Mouse (Mus musculus) CH12.LX (cell line): ENCODE results near the gene Rab3ip. TPM values are rescaled to one million over a fixed set of nuclear protein-coding genes. Genes with fewer than 3 reads are reported as not detected.

Experiments used
- DNase-seq: peaks from one replicate; pipeline ENCODE4 v3.0.0-alpha.2; 2013; ENCODE audit errors: extremely low read depth
- H3K27ac ChIP-seq: 2 replicates; pipeline ENCODE4 v1.5.1; 2012; ENCODE audit warnings: low read depth, mild to moderate bottlenecking, control low read depth, moderate library complexity; ENCODE audit not compliant: insufficient read depth
- H3K27me3 ChIP-seq: replicated peaks from 2 replicates; pipeline ENCODE3; 2012; ENCODE audit warnings: inconsistent platforms
- H3K36me3 ChIP-seq, 2 experiments: replicated peaks in 1 of 2; 2 replicates each; pipeline versions ENCODE3 to v1.6.1; 2012; ENCODE audit warnings: inconsistent platforms in 1 of 2, low read length in 1 of 2, mild to moderate bottlenecking in 1 of 2, mixed read lengths in 1 of 2, moderate library complexity in 1 of 2; ENCODE audit not compliant: control insufficient read depth in 1 of 2, insufficient read depth in 1 of 2
- H3K4me1 ChIP-seq, 2 experiments: 2 replicates each; pipeline ENCODE4 v1.6.1; 2012; ENCODE audit warnings: inconsistent platforms in 1 of 2, moderate library complexity in 1 of 2; ENCODE audit not compliant: insufficient read depth in 2 of 2, control insufficient read depth in 1 of 2
- H3K4me2 ChIP-seq: 2 replicates; pipeline ENCODE4 v1.6.1; 2012; ENCODE audit warnings: low read depth, mild to moderate bottlenecking, control low read depth; ENCODE audit not compliant: poor library complexity, insufficient read depth, severe bottlenecking
- H3K4me3 ChIP-seq, 3 experiments: fragments of 150-350 bp in 1 of 3; sonication (generic) in 1 of 3; replicated peaks in 1 of 3; 2 replicates each; pipeline versions ENCODE3 to v1.5.1; 2011 to 2012; ENCODE audit warnings: low read depth in 2 of 3, low read length in 2 of 3, mild to moderate bottlenecking in 2 of 3, moderate library complexity in 2 of 3, control low read depth in 1 of 3, improper control_type of control experiment in 1 of 3, inconsistent platforms in 1 of 3, mixed read lengths in 1 of 3; ENCODE audit not compliant: poor library complexity in 1 of 3
- H3K79me2 ChIP-seq: replicated peaks from 2 replicates; pipeline ENCODE4 v1.6.1; 2012; ENCODE audit warnings: mild to moderate bottlenecking, moderate library complexity; ENCODE audit not compliant: control insufficient read depth, poor library complexity, insufficient read depth, severe bottlenecking; ENCODE audit errors: extremely low read depth
- H3K9ac ChIP-seq: 2 replicates; pipeline ENCODE4 v1.6.1; 2012; ENCODE audit warnings: low read depth, mild to moderate bottlenecking, control low read depth, moderate library complexity; ENCODE audit not compliant: insufficient read depth
- H3K9me3 ChIP-seq: replicated peaks from 2 replicates; pipeline ENCODE3; 2012; ENCODE audit warnings: low read length, inconsistent platforms, mixed read lengths
- BHLHE40 ChIP-seq: IDR thresholded peaks from 2 replicates; pipeline ENCODE4 v1.6.1; 2011; ENCODE audit warnings: mild to moderate bottlenecking, low read depth, low read length, improper control_type of control experiment
- CTCF ChIP-seq, 2 experiments: IDR thresholded peaks in 1 of 2; conservative IDR thresholded peaks in 1 of 2; 2 replicates each; pipeline ENCODE4 v1.5.1; 2011 to 2012; ENCODE audit warnings: low read depth in 2 of 2, low read length in 2 of 2, improper control_type of control experiment in 1 of 2, inconsistent platforms in 1 of 2, mild to moderate bottlenecking in 1 of 2, moderate library complexity in 1 of 2
- ELF1 ChIP-seq: IDR thresholded peaks from 2 replicates; pipeline ENCODE4 v1.6.1; 2014; ENCODE audit warnings: low read depth, mild to moderate bottlenecking, inconsistent platforms, low read length, improper control_type of control experiment
- EP300 ChIP-seq: IDR thresholded peaks from 2 replicates; pipeline ENCODE4 v1.6.1; 2011; ENCODE audit warnings: low read length, improper control_type of control experiment
- GABPA ChIP-seq: IDR thresholded peaks from 2 replicates; pipeline ENCODE4 v1.6.1; 2012; ENCODE audit warnings: low read depth, low read length, improper control_type of control experiment, inconsistent platforms; ENCODE audit not compliant: insufficient replicate concordance
- HCFC1 ChIP-seq: IDR thresholded peaks from 2 replicates; pipeline ENCODE4 v1.6.1; 2012; ENCODE audit warnings: low read depth, mild to moderate bottlenecking, inconsistent platforms, low read length, improper control_type of control experiment
- IRF4 ChIP-seq: IDR thresholded peaks from 2 replicates; pipeline ENCODE4 v1.6.1; 2014; ENCODE audit warnings: low read depth, mild to moderate bottlenecking, inconsistent platforms, low read length, improper control_type of control experiment
- JUN ChIP-seq: IDR thresholded peaks from 2 replicates; pipeline ENCODE4 v1.6.1; 2011; ENCODE audit warnings: low read depth, mild to moderate bottlenecking, low read length, improper control_type of control experiment, moderate library complexity; ENCODE audit not compliant: insufficient read depth
- JUND ChIP-seq: conservative IDR thresholded peaks from 2 replicates; pipeline ENCODE4 v1.6.1; 2011; ENCODE audit warnings: low read depth, low read length, improper control_type of control experiment
- KAT2A ChIP-seq: IDR thresholded peaks from 2 replicates; pipeline ENCODE4 v1.6.1; 2012; ENCODE audit warnings: low read length, improper control_type of control experiment, inconsistent platforms; ENCODE audit not compliant: insufficient replicate concordance
- MAFK ChIP-seq: IDR thresholded peaks from 2 replicates; pipeline ENCODE4 v1.6.1; 2011; ENCODE audit warnings: low read length, improper control_type of control experiment; ENCODE audit not compliant: insufficient replicate concordance
- MAZ ChIP-seq: IDR thresholded peaks from 2 replicates; pipeline ENCODE4 v1.6.1; 2012; ENCODE audit warnings: low read depth, mild to moderate bottlenecking, inconsistent platforms, low read length, improper control_type of control experiment, moderate library complexity
- MEF2A ChIP-seq: IDR thresholded peaks from 2 replicates; pipeline ENCODE4 v1.6.1; 2014; ENCODE audit warnings: low read depth, mild to moderate bottlenecking, inconsistent platforms, low read length, improper control_type of control experiment, borderline replicate concordance
- NELFE ChIP-seq: IDR thresholded peaks from 2 replicates; pipeline ENCODE4 v1.6.1; 2011; ENCODE audit warnings: low read depth, low read length, improper control_type of control experiment
- POLR2A ChIP-seq: IDR thresholded peaks from 2 replicates; pipeline ENCODE4 v1.6.1; 2011; ENCODE audit warnings: low read depth, mild to moderate bottlenecking, improper control_type of control experiment, low read length
- RAD21 ChIP-seq: IDR thresholded peaks from 2 replicates; pipeline ENCODE4 v1.6.1; 2011; ENCODE audit warnings: low read depth, mild to moderate bottlenecking, low read length, improper control_type of control experiment, moderate library complexity
- SMC3 ChIP-seq: IDR thresholded peaks from 2 replicates; pipeline ENCODE4 v1.6.1; 2011; ENCODE audit warnings: low read depth, low read length, improper control_type of control experiment
- TCF12 ChIP-seq: IDR thresholded peaks from 2 replicates; pipeline ENCODE4 v1.6.1; 2014; ENCODE audit warnings: low read depth, mild to moderate bottlenecking, inconsistent platforms, low read length, improper control_type of control experiment
- USF2 ChIP-seq: conservative IDR thresholded peaks from 2 replicates; pipeline ENCODE4 v1.6.1; 2011; ENCODE audit warnings: low read depth, low read length, improper control_type of control experiment
- ZC3H11A ChIP-seq: IDR thresholded peaks from 2 replicates; pipeline ENCODE4 v1.6.1; 2012; ENCODE audit warnings: low read depth, mild to moderate bottlenecking, inconsistent platforms, low read length, improper control_type of control experiment
- dilution Hi-C: fragments of 300-500 bp; cut with MboI; formaldehyde crosslinking; loops from 2 replicates; pipeline ENCODE4 v1.14.3; 2020; ENCODE audit warnings: low sequenced_read_pairs; ENCODE audit not compliant: extremely low pct_unique_long_range_greater_than_20kb, extremely low pct_ligation_motif_present
- in situ Hi-C: fragments of 300-500 bp; cut with MboI; formaldehyde crosslinking; loops from 3 replicates; pipeline ENCODE4 v1.14.3; 2019; ENCODE audit warnings: low sequenced_read_pairs, low pct_ligation_motif_present, low pct_unique_long_range_greater_than_20kb, mixed read lengths
- polyA plus RNA-seq: library from polyadenylated mRNA; unstranded; fragments of >175 nt; gene quantifications from 2 replicates; pipeline ENCODE4 v1.2.1, GENCODE M21; 2012; ENCODE audit warnings: low read depth; ENCODE audit not compliant: insufficient read length
- total RNA-seq, 2 experiments: library from RNA; depleted of rRNA; stranded (reverse); fragments of 300-350 nt in 1 of 2; fragments of >200 nt in 1 of 2; gene quantifications; 2 replicates each; pipeline ENCODE4 v1.2.3; 2012 to 2014

Rab3ip gene
- total and polyA plus RNA-seq, 3 experiments, result 9.3 to 18.3 (median 10.3) TPM

DNA sequence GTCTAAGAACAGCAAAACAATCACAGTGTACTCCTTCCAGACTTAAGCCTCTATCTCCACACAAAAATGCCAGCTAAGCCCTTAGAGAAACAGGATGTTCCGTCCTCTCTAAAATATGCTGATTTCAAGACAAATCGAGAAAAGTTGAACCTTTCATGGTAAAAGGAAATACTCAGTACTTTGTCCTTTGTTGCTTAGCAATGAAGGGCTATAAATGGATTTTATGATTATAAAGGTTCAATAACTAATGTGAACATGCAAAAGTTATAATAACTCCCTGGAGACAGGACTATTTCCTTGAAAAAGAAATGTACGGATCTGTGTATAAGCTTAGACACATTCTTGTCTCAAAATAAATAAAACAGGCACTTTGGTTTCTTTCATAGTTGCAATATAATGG lies 66.0 kb downstream of the Rab3ip start:
- dilution Hi-C loops, result no loop called here
- no peaks in the 10 kb centered on the region for H3K79me2 ChIP-seq
- no peak for DNase-seq
- H3K4me2 ChIP-seq, result no peak overlapping the region
- H3K4me3 ChIP-seq, result no peak overlapping the region
- H3K27ac ChIP-seq, result no peak overlapping the region
- H3K27me3 ChIP-seq, result no peaks in the 10 kb centered on the region
- H3K9ac ChIP-seq, result no peak overlapping the region
- no peaks in the 10 kb centered on the region for H3K4me1 ChIP-seq
- H3K9me3 ChIP-seq, result peaks cover 3% of the 10 kb centered on the region
- TF ChIP-seq MAZ, result no peak
- TF ChIP-seq BHLHE40, result no peak
- TF ChIP-seq IRF4, result no peak
- TF ChIP-seq RAD21, result no peak
- no peak for TF ChIP-seq KAT2A
- TF ChIP-seq JUN, result no peak
- TF ChIP-seq NELFE, result no peak
- no peak for TF ChIP-seq USF2
- no peak for TF ChIP-seq MAFK
- no peak for TF ChIP-seq ZC3H11A
- TF ChIP-seq SMC3, result no peak
- no peak for TF ChIP-seq EP300
- TF ChIP-seq, all 38 proteins: peak for 0
- no peaks in the 10 kb centered on the region for H3K36me3 ChIP-seq
- in situ Hi-C loops, result no loop called here

DNA sequence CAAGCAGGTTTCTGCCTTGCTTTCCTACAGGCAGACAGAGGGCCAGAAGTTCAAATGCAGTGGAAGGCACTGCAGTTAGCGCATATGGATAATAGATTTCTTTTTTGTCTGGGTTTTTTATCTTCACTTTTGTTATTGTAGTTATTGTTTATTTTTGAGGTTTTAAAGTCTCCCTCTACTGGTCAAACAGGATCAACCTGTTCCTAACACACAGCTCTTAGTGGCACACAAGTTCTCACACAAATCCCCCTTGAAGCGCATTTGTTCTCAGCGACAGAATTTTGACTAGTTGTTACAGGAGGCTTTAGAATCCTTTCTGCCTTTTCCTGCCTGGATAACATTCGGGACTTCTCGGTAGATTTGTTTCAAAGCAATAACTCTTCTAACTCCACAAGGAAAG lies 67.0 kb downstream of the Rab3ip start:
- Histone ChIP-seq H3K36me3 (no peaks in the 10 kb centered on the region), H3K4me2 (no peak overlapping the region), H3K9ac (no peak overlapping the region), H3K9me3 (peaks cover 3% of the 10 kb centered on the region), H3K27ac (no peak overlapping the region), H3K4me1 (no peaks in the 10 kb centered on the region), H3K79me2 (no peaks in the 10 kb centered on the region), H3K27me3 (no peaks in the 10 kb centered on the region), H3K4me3 (no peak overlapping the region)
- in situ Hi-C loops (no loop called here), dilution Hi-C loops (no loop called here)
- DNase-seq, result no peak
- TF ChIP-seq USF2 (no peak), MEF2A (no peak), CTCF (conservative IDR thresholded peaks at IDR 0.05 in 1 of 2, IDR thresholded peaks at IDR 0.05 in 1 of 2; ENCODE audit: low read depth in 2 of 2, low read length in 2 of 2) (peak in 1 of 2 experiments; percentile 34; a peak in 2 of 4 replicates), GABPA (no peak)

DNA sequence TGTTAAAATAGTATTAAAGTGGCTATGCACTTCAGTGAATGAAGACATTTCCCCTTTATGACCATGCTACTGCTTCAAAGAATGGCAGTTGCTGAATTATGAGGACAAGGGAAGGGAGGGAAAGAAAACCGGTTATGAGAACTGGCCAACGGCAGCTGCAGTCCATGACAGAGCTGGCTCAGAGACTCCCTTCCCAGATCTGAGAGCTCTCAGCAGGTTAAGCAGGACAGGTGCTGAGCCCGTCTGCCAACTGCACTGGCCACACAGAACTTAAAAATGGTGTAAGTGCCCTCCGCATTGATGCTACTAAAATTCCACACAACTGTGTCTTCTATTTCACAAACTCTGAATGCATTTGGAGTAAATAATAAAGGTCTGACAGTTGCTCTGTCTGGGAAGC lies 73.1 kb downstream of the Rab3ip start:
- in situ Hi-C loops, result no loop called here

More for the DNA sequence above, 73.1 kb downstream of the Rab3ip start:
- no peaks in the 10 kb centered on the region for H3K9me3 ChIP-seq
- H3K4me3 ChIP-seq, result no peak overlapping the region
- H3K9ac ChIP-seq, result no peak overlapping the region
- no peak for DNase-seq
- H3K36me3 ChIP-seq, result no peaks in the 10 kb centered on the region
- peaks cover 3 to 6% of the 10 kb centered on the region in 2 experiments for H3K4me1 ChIP-seq
- H3K27ac ChIP-seq, result no peak overlapping the region
- dilution Hi-C loops, result no loop called here
- H3K4me2 ChIP-seq, result no peak overlapping the region
- no peak for TF ChIP-seq TCF12
- no peak for TF ChIP-seq JUND
- TF ChIP-seq HCFC1, result no peak
- TF ChIP-seq USF2, result no peak
- TF ChIP-seq RAD21, result no peak
- no peak for TF ChIP-seq ELF1
- TF ChIP-seq CTCF (conservative IDR thresholded peaks at IDR 0.05 in 1 of 2, IDR thresholded peaks at IDR 0.05 in 1 of 2; ENCODE audit: low read depth in 2 of 2, low read length in 2 of 2), result no peak
- TF ChIP-seq BHLHE40, result no peak
- no peak for TF ChIP-seq MAFK
- TF ChIP-seq POLR2A, result no peak
- no peaks in the 10 kb centered on the region for H3K27me3 ChIP-seq
- H3K79me2 ChIP-seq, result no peaks in the 10 kb centered on the region
